Mouse (Mus musculus): ENCODE data around the gene Gm45717.
"Not testable (repeated sequence)": the region's sequence is repeated elsewhere in the genome, so short reads cannot be mapped to it uniquely, and the experiment has no call there.

The Gm45717 gene

DNA sequence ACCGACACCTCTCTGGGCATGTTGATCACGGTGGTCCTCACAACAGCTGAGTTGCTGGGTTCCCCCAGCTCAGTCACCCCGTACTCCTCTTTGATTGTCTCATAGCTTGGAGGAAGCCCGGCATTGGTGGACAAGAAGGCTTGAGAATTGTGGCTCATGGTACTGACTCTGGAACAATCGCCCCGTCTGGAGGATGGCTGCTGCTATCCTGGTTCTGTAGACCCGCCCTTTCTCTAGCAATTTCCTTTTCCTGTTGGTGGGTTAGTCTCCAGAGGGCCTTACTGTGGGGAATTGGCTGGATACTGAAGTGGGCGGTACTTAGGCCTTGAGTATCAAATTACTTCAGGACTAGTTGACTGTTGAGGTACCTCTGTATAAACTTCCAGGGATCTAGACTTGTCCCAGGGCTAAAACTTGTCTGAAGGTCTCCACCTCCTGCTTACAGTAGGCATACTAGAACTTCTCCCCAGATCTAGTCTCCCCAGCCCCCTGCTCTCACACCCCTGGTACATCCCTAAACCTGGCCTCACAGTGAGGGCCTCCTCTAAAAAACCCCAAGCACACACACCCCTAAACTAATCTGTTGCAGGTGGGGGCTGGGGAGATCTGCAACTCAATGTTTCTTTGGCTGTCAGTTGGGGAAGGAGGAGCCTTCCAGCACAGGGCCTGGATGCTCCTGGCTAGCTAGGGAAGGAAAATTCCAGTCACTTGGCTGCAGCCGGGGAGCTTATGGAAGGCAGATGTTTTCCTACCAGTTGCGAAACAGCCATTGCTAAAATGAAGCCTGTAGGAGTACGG lies at the start of gene Gm45717, which contains the start of gene Ifitm2:
Gene Gm45717 (minus strand): TSS at position 180 of the 798 bp plus-strand sequence.
Gene Ifitm2 (minus strand): TSS at position 230 of the 798 bp plus-strand sequence.
- DNase-seq (ENCODE audit: low spot score) = no peak

GRCm38 (mm10) chr7:141003248-141004010 lies 47.7 kb upstream of the Gm45717 start:
- no peak for DNase-seq (ENCODE audit: low spot score)

DNA sequence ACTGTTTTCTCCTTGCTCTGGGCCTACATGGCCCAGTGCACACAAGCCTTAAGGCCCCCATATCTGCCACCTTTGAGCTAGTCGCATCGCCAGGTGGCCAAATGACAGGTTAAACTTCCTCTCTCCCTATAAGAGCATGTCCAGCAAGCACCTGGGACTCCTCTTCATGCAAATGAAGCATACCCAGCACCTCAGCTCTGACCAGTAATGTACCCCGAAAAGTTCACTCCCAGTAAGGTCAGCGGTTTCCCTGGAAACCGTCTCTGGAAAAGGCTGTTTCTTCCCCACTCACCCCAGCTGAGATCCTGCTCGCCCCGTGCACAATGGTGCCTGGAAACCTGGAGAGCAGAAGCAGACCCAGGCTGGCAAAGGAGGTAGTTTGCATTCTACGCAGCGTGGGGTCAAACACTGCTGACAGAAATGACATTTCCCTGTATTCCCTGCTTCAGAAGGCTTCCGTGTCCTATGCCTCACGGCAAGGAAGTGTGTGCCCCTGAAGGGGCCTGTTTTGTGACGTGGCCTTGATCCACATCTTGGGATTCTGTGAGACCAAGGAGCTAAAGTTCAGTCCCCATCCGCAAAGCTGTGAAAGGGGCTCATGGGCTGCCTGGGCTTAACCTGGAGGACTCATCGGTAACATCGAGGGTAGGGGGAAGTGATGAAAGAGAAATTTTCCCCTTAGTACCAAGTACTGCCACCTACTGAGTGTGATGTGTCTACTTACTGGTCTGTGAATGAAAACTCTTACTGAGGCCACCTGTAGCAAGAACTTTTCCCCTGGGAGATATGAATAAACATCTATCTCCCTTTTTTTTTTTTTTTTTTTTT lies 45.4 kb upstream of the Gm45717 start:
- no peak for DNase-seq (ENCODE audit: low spot score)

DNA sequence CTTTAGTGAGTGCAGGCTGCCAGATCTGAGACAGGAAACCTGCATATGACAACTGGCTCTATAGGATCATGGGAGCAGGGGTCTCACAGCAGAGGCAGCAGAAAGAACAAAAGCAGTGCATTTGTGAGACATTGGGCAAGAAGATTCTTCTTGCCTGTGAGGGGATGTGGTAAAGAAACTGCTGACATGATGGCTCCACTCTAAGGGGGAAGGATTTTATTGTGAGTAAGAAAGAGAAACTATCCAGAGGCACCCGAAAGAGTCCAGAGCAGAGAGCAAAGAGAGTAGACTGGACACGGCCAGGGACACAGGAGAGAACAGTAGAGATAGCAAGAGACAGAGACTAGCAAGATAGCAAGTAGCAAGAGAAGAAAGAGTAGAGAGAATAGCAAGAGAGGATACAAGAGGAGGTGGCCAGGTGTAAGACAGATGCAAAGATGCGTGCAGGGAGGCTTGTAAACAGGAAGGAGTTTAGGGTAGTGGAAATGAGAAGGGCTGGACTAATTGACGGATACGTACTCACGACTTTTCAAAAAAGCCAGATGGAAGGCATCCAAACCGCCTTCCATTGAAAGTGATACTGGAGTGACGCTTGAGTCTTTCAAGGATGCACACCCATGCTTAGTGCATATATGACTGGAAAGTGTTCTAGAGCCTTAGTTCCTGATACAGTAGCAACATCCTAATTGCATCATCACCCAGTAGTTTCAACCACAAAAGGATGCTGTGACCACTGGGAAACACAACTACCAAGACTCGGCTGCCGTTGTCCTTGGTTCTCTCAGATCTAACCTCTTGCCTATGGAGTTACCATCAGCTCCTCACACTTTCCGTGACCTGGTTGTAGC lies 43.3 kb upstream of the Gm45717 start:
- DNase-seq (ENCODE audit: low spot score) = no peak

- no peak for DNase-seq (ENCODE audit: low spot score)
Measured at GRCm38 (mm10) chr7:140997817-140998216, 42.1 kb upstream of the Gm45717 start.

DNA sequence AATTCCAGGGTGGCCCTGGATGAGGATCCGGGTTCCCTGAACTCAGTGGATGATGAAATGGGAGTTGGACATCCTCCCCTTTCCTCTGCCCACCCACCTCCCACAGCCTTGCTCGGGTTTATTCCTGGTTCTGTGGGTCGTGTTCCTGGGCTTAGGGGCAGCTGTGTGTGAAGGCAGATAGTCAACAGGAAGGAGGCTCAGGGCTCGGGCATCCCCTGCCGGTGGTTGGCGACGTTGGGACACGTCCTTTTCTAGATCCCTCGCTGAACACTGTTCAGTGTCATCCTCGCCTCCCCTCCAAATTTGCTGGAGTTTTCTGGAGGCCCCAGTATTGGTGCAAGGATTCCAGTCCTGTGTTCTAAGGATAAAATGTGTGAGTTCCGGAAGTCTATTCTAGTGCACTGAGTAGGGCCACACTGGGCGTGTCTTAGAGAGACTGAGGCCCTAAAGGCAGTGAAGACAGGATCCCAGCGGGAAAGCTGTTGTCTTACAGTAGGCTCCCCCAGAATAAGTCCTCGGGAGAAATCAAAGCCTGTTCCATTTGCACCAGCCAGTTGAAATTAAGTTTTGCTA lies 35.5 kb upstream of the Gm45717 start:
- no peak for DNase-seq (ENCODE audit: low spot score)

DNA sequence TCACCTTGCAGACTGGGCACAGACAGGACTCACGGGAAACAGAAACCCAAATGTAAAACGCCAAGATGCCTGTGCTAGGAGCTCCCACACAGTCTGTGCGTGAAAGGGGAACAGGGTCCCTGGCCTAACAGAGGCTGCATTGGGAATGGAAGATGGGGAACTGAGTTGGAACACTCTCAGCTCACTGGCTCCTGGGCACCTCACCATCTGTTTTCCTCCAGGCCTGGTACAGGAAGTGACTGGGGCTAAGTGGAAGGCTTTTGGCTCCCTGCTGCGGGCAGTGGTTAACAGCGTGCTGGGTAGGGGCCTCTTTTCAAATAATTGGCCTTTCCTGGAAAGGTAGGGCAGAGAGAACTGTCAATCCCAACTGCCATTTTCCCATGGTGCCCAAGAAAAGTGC lies 34.9 kb upstream of the Gm45717 start:
- DNase-seq (ENCODE audit: low spot score) = no peak

DNA sequence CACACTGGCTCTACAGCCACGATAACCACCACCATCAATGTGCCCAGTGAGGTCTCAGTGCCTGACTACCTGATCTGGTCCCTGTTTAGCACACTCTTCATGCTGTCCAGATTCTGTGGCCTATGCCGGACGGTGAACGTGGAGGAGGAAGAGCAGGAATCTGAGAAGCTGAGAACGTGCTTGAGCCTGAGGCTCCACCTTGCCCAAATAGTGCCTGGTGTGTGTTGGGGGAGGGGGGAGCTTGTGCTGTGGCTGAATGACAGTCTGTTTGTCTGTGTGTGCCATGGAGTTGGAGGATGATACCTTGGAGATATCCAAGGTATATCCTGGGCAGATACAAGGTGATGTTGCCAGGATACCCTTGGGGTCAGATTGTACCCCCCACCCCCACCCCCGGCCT lies 34.4 kb upstream of the Gm45717 start:
- no peak for DNase-seq (ENCODE audit: low spot score)

DNA sequence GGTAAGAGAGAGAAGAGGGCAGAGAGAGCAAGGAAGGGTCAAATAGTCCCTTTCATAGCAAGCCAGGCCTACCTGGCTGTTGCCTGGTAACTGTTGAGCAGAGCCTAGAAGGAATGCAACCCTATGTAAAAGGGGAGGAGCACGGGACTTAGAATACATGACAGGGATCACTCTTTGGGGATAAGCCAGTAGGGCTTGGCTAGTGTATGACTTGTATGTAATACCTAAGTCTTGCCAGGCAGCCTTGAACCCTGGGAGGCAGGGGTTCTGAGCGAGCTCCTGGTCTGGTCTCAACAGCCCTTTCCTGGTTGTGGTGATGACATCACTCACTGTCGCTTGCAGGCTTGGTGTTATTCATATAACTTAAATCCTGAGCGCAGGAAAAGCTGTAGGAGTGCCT lies 33.3 kb upstream of the Gm45717 start:
- no peak for DNase-seq (ENCODE audit: low spot score)

- DNase-seq (ENCODE audit: low spot score) = no peak
Measured at GRCm38 (mm10) chr7:140987182-140988138, 31.7 kb upstream of the Gm45717 start.

- no peak for DNase-seq (ENCODE audit: low spot score)
Measured at GRCm38 (mm10) chr7:140982971-140983370, 27.2 kb upstream of the Gm45717 start.

GRCm38 (mm10) chr7:140981704-140982103 lies 26.0 kb upstream of the Gm45717 start:
- no peak for DNase-seq (ENCODE audit: low spot score)

DNA sequence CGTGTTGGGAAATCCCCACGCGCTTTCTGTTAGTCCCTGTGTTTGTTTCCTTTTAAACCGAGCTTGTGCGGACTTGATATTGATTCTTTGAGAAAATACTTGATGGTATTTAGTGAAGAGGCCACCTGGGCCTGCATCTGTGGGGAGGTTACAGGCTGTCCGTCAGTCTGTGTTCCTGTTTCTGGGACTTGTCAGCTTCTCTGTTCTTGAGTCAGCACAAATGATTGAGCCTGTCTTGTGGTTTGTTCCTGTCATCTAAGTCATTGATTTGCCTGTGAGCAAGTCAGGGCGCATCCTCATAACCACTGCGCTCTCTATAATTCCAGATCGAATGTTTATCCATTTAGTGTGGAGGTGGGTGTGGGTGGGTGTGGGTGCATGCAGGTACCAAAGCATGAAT lies 21.0 kb upstream of the Gm45717 start:
- not testable (repeated sequence) for DNase-seq (ENCODE audit: low spot score)

GRCm38 (mm10) chr7:140975465-140975864 lies 19.7 kb upstream of the Gm45717 start:
- DNase-seq (ENCODE audit: low spot score) = no peak

DNA sequence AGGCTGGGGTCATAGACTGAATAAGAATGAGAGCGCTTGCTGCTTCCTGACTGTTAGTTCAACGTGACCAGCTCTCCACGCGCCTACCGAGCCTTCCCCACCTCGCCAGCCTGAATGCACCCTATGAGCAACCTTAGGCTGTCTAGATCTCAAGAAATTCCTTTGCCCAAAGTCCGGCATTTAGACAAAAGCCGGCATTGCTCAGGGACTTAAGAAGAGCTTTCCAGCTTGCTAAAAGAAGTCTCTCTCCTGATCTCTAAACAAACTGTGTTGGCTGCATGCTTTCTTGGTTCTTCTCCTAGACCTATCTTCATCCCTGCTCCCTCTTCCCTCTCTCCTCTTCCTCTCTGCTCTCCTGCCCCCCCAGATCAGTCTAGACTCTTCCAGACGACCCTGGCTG lies 19.2 kb upstream of the Gm45717 start:
- no peak for DNase-seq (ENCODE audit: low spot score)

GRCm38 (mm10) chr7:140973396-140974165 lies 17.8 kb upstream of the Gm45717 start:
- no peak for DNase-seq (ENCODE audit: low spot score)

GRCm38 (mm10) chr7:140971479-140972171 lies 15.9 kb upstream of the Gm45717 start:
- DNase-seq (ENCODE audit: low spot score) = no peak

DNA sequence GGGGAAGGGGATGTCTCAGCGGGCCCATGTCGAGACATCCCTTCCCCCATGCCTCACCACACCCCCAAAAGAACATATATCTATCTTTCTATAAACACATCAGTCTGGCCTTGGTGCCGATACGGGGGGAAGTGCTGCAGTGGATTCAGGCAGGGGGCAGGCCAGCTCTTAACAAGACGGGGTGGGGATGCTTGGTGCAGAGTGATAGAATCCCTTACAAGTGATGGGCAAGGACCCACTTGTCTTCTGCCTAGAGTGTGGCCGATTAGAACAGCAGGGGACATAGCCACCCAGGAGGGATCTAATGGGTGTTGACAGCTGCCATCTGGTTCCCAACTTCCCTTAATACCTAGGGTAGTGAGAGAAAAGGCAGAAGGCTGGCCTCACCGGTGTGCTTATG lies 15.2 kb upstream of the Gm45717 start:
- DNase-seq (ENCODE audit: low spot score) = no peak
